Mouse (Mus musculus): ENCODE results near the gene Mnt. TPM values are rescaled to one million over a fixed set of nuclear protein-coding genes. Genes with fewer than 3 reads are reported as not detected.

Gene Mnt
- polyA plus RNA-seq, 1 experiment from 2014 or later = 3.0 TPM

GRCm38 (mm10) chr11:74829812-74830211 is 908 bp upstream of the Mnt start:
- Histone ChIP-seq H3K9ac (ENCODE audit: low read length) (peak overlapping the region; percentile 65), H3K4me1 (replicated peaks; ENCODE audit: control insufficient read depth, insufficient read depth, low read length) (peaks cover 32% of the 10 kb centered on the region), H3K4me2 (ENCODE audit: low read depth, low read length) (peak overlapping the region; percentile 97), H3K36me3 (ENCODE audit: control insufficient read depth, insufficient read depth, low read length) (no peaks in the 10 kb centered on the region), H3K9me3 (ENCODE audit: control insufficient read depth, low read length) (no peaks in the 10 kb centered on the region), H3K4me3 (ENCODE audit: low read length) (peak overlapping the region; percentile 94), H3K27me3 (ENCODE audit: control insufficient read depth, insufficient read depth, low read depth, low read length) (no peaks in the 10 kb centered on the region), H3K27ac (ENCODE audit: low read length) (peak overlapping the region; percentile 96)
- peak; percentile 36 for ATAC-seq (ENCODE audit: low read depth)
- WGBS = under 1% methylated on average over 20 of the region's 20 CpGs

GRCm38 (mm10) chr11:74831191-74831605 is 478 bp downstream of the Mnt start:
- peak overlapping the region; percentile 94 for H3K4me3 ChIP-seq (ENCODE audit: low read length)
- H3K36me3 ChIP-seq (ENCODE audit: control insufficient read depth, insufficient read depth, low read length) = no peaks in the 10 kb centered on the region
- no peaks in the 10 kb centered on the region for H3K9me3 ChIP-seq (ENCODE audit: control insufficient read depth, low read length)
- under 1% methylated on average over 35 of the region's 35 CpGs for WGBS
- peak overlapping the region; percentile 90 for H3K9ac ChIP-seq (ENCODE audit: low read length)
- ATAC-seq (ENCODE audit: low read depth) = no peak
- peaks cover 31% of the 10 kb centered on the region for H3K4me1 ChIP-seq (replicated peaks; ENCODE audit: control insufficient read depth, insufficient read depth, low read length)
- no peaks in the 10 kb centered on the region for H3K27me3 ChIP-seq (ENCODE audit: control insufficient read depth, insufficient read depth, low read depth, low read length)
- peak overlapping the region; percentile 97 for H3K4me2 ChIP-seq (ENCODE audit: low read depth, low read length)
- H3K27ac ChIP-seq (ENCODE audit: low read length) = peak overlapping the region; percentile 96

GRCm38 (mm10) chr11:74831606-74832451 is 1.1 kb downstream of the Mnt start:
- H3K9ac ChIP-seq (ENCODE audit: low read length) = peak overlapping the region; percentile 90
- H3K36me3 ChIP-seq (ENCODE audit: control insufficient read depth, insufficient read depth, low read length) = no peaks in the 10 kb centered on the region
- peak overlapping the region; percentile 97 for H3K4me2 ChIP-seq (ENCODE audit: low read depth, low read length)
- H3K27me3 ChIP-seq (ENCODE audit: control insufficient read depth, insufficient read depth, low read depth, low read length) = no peaks in the 10 kb centered on the region
- ATAC-seq (ENCODE audit: low read depth) = peak; percentile 80
- WGBS = 0% methylated on average over 60 of the region's 61 CpGs
- no peaks in the 10 kb centered on the region for H3K9me3 ChIP-seq (ENCODE audit: control insufficient read depth, low read length)
- peak overlapping the region; percentile 94 for H3K4me3 ChIP-seq (ENCODE audit: low read length)
- peak overlapping the region; percentile 96 for H3K27ac ChIP-seq (ENCODE audit: low read length)
- peaks cover 33% of the 10 kb centered on the region for H3K4me1 ChIP-seq (replicated peaks; ENCODE audit: control insufficient read depth, insufficient read depth, low read length)

- Histone ChIP-seq H3K27me3 (ENCODE audit: control insufficient read depth, insufficient read depth, low read depth, low read length) (no peaks in the 10 kb centered on the region), H3K27ac (ENCODE audit: low read length) (peak overlapping the region; percentile 95), H3K4me3 (ENCODE audit: low read length) (peak overlapping the region; percentile 94), H3K9ac (ENCODE audit: low read length) (peak overlapping the region; percentile 71), H3K4me1 (replicated peaks; ENCODE audit: control insufficient read depth, insufficient read depth, low read length) (peaks cover 41% of the 10 kb centered on the region), H3K36me3 (ENCODE audit: control insufficient read depth, insufficient read depth, low read length) (no peaks in the 10 kb centered on the region), H3K4me2 (ENCODE audit: low read depth, low read length) (peak overlapping the region; percentile 97), H3K9me3 (ENCODE audit: control insufficient read depth, low read length) (no peaks in the 10 kb centered on the region)
- ATAC-seq (ENCODE audit: low read depth) = no peak
- WGBS = under 1% methylated on average over 26 of the region's 26 CpGs
Observed at GRCm38 (mm10) chr11:74832503-74833143, 1.9 kb downstream of the Mnt start.

GRCm38 (mm10) chr11:74833536-74834358 is 3.0 kb downstream of the Mnt start:
- peak overlapping the region; percentile 71 for H3K9ac ChIP-seq (ENCODE audit: low read length)
- ATAC-seq (ENCODE audit: low read depth) = no peak

GRCm38 (mm10) chr11:74834359-74834638 is 3.6 kb downstream of the Mnt start:
- H3K27ac ChIP-seq (ENCODE audit: low read length) = peak overlapping the region; percentile 63
- no peaks in the 10 kb centered on the region for H3K9me3 ChIP-seq (ENCODE audit: control insufficient read depth, low read length)
- H3K4me1 ChIP-seq (replicated peaks; ENCODE audit: control insufficient read depth, insufficient read depth, low read length) = peaks cover 43% of the 10 kb centered on the region
- no peak for ATAC-seq (ENCODE audit: low read depth)
- WGBS = 35% methylated on average over 1 of the region's 1 CpGs
- H3K9ac ChIP-seq (ENCODE audit: low read length) = peak overlapping the region; percentile 32; the same call in 1 of the 2 replicates
- no peaks in the 10 kb centered on the region for H3K27me3 ChIP-seq (ENCODE audit: control insufficient read depth, insufficient read depth, low read depth, low read length)
- no peaks in the 10 kb centered on the region for H3K36me3 ChIP-seq (ENCODE audit: control insufficient read depth, insufficient read depth, low read length)
- no peak overlapping the region for H3K4me2 ChIP-seq (ENCODE audit: low read depth, low read length)
- H3K4me3 ChIP-seq (ENCODE audit: low read length) = no peak overlapping the region

More at GRCm38 (mm10) chr11:74833536-74834358, 3.0 kb downstream of the Mnt start:
- Histone ChIP-seq H3K9me3 (ENCODE audit: control insufficient read depth, low read length) (no peaks in the 10 kb centered on the region), H3K4me1 (replicated peaks; ENCODE audit: control insufficient read depth, insufficient read depth, low read length) (peaks cover 42% of the 10 kb centered on the region), H3K36me3 (ENCODE audit: control insufficient read depth, insufficient read depth, low read length) (no peaks in the 10 kb centered on the region), H3K27me3 (ENCODE audit: control insufficient read depth, insufficient read depth, low read depth, low read length) (no peaks in the 10 kb centered on the region), H3K4me2 (ENCODE audit: low read depth, low read length) (peak overlapping the region; percentile 97; the same call in 1 of the 2 replicates), H3K27ac (ENCODE audit: low read length) (peak overlapping the region; percentile 63; the same call in 1 of the 2 replicates), H3K4me3 (ENCODE audit: low read length) (no peak overlapping the region)
- WGBS = 77% methylated on average over 8 of the region's 8 CpGs

GRCm38 (mm10) chr11:74834650-74835277 is 4.0 kb downstream of the Mnt start:
- ATAC-seq (ENCODE audit: low read depth) = no peak
- Histone ChIP-seq H3K4me2 (ENCODE audit: low read depth, low read length) (no peak overlapping the region), H3K9me3 (ENCODE audit: control insufficient read depth, low read length) (no peaks in the 10 kb centered on the region), H3K9ac (ENCODE audit: low read length) (peak overlapping the region; percentile 1; the same call in 1 of the 2 replicates), H3K27ac (ENCODE audit: low read length) (peak overlapping the region; percentile 63), H3K4me1 (replicated peaks; ENCODE audit: control insufficient read depth, insufficient read depth, low read length) (peaks cover 42% of the 10 kb centered on the region), H3K27me3 (ENCODE audit: control insufficient read depth, insufficient read depth, low read depth, low read length) (no peaks in the 10 kb centered on the region), H3K4me3 (ENCODE audit: low read length) (no peak overlapping the region), H3K36me3 (ENCODE audit: control insufficient read depth, insufficient read depth, low read length) (no peaks in the 10 kb centered on the region)
- WGBS = 44% methylated on average over 5 of the region's 5 CpGs

GRCm38 (mm10) chr11:74835593-74836224 is 5.0 kb downstream of the Mnt start:
- no peaks in the 10 kb centered on the region for H3K27me3 ChIP-seq (ENCODE audit: control insufficient read depth, insufficient read depth, low read depth, low read length)
- no peak overlapping the region for H3K4me3 ChIP-seq (ENCODE audit: low read length)
- no peaks in the 10 kb centered on the region for H3K9me3 ChIP-seq (ENCODE audit: control insufficient read depth, low read length)
- no peaks in the 10 kb centered on the region for H3K36me3 ChIP-seq (ENCODE audit: control insufficient read depth, insufficient read depth, low read length)
- H3K9ac ChIP-seq (ENCODE audit: low read length) = peak overlapping the region; percentile 15; the same call in 1 of the 2 replicates
- no peak overlapping the region for H3K4me2 ChIP-seq (ENCODE audit: low read depth, low read length)
- H3K27ac ChIP-seq (ENCODE audit: low read length) = no peak overlapping the region
- ATAC-seq (ENCODE audit: low read depth) = no peak
- WGBS = 85% methylated on average over 6 of the region's 6 CpGs
- peaks cover 42% of the 10 kb centered on the region for H3K4me1 ChIP-seq (replicated peaks; ENCODE audit: control insufficient read depth, insufficient read depth, low read length)
